Mouse (Mus musculus): ENCODE measurements at regions not wholly inside any gene's neighbourhood (a gene's known extent, or its start where the extent isn't known, plus 50 kb on each side); places are given as distances from the start of the nearest gene placed in this dataset.

- no peak for DNase-seq (ENCODE audit: extremely low spot score in 1 of 2, low spot score in 1 of 2)
Measured at GRCm38 (mm10) chr6:95179993-95180392, 63.0 kb downstream of the Kbtbd8 start.

DNA sequence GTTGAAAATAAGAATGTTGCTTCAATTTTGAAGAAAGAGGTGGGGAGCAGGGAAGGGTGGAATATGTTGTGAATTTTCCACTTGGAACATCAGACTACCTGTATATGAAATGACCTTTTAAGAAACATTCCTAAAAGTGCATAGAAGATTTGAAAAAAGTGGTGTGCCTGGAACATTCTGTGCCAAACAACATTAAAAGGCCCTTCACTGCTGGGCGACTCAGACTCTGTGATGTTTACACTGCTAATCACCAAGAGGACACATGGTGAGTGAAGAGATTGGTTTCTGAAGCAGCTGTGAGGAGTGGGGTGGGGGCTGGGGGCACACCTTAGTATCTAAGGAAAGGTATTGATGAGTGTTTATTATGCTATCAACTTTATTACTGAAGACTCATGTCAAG is 65.2 kb downstream of the Kbtbd8 start:
- DNase-seq (ENCODE audit: extremely low spot score in 1 of 2, low spot score in 1 of 2) = no peak

GRCm38 (mm10) chr6:95185074-95185931 is 68.3 kb downstream of the Kbtbd8 start:
- no peak for DNase-seq (ENCODE audit: extremely low spot score in 1 of 2, low spot score in 1 of 2)

DNA sequence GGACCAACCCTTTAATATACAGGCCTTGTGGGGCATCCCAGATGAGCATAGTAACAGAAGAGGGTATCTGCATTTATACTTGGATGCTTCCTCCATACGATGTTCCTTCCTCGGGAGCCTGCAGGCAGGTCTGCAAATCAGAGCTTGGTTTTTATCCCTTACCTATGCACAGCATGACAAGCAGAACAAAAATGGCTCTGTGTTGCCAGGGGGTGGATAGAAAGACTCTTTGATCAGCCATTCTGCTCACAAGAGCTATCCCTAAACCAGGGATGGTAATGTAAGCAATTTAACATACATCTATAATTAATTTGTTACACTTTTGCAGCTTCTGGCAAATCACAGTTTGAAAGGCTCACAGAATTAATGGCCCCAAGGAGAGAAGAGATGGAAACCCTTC is 79.6 kb downstream of the Kbtbd8 start:
- no peak for DNase-seq (ENCODE audit: extremely low spot score in 1 of 2, low spot score in 1 of 2)

GRCm38 (mm10) chr6:95198611-95199010 is 81.6 kb downstream of the Kbtbd8 start:
- DNase-seq (ENCODE audit: extremely low spot score in 1 of 2, low spot score in 1 of 2) = peak; percentile 42 to 64

DNA sequence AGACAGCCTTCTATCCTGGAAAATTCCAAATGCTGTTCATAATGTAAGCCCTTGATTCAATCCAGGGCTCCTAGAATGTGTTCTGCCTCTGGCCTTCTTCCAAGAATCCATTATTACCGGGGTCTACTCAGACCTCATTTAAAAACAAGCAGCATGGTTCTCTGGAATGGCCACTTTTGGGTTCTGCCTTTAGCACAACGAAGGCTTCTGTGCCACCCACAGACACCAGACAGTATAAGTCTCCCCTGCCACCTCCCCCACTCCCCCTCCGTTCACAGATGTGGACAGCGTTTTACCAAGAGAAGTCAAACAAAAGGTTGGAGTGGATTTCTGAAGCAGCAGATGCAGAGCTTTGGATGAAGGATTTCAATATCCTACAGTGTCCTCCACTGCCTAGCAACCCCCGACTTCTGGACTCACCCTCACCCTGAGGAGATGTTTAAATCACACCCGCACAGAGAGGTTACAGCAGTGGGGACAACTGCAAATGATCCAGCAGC is 85.3 kb downstream of the Kbtbd8 start:
- DNase-seq (ENCODE audit: extremely low spot score in 1 of 2, low spot score in 1 of 2) = peak in 1 of 2 experiments; percentile 22

- no peak for DNase-seq (ENCODE audit: extremely low spot score in 1 of 2, low spot score in 1 of 2)
Measured at GRCm38 (mm10) chr6:95202978-95203377, 85.9 kb downstream of the Kbtbd8 start.

GRCm38 (mm10) chr6:95204231-95204630 is 87.2 kb downstream of the Kbtbd8 start:
- DNase-seq (ENCODE audit: extremely low spot score in 1 of 2, low spot score in 1 of 2) = no peak

DNA sequence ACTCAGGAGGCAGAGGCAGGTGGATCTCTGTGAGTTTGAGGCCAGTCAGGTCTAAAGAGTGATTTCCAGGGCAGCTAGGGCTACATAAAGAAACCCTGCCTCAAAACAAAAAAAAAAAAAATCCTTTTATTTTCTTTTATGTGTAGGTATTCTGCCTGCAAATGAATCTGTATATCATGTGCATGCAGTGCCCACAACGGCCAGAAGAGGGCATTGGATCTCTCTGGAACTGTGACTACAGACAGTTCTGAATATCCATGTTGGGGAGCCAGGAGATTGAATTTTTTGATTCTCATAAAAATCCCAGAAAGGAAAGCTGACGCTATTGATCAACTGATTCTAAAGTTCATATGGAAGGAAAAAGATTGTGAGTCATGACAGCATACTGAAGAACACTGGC is 90.0 kb downstream of the Kbtbd8 start:
- peak in 1 of 2 experiments; percentile 75 for DNase-seq (ENCODE audit: extremely low spot score in 1 of 2, low spot score in 1 of 2)

GRCm38 (mm10) chr6:95217431-95217830 is 100.4 kb downstream of the Kbtbd8 start:
- DNase-seq (ENCODE audit: extremely low spot score in 1 of 2, low spot score in 1 of 2) = peak; percentile 79 to 89

GRCm38 (mm10) chr6:95218830-95219229 is 101.8 kb downstream of the Kbtbd8 start:
- DNase-seq (ENCODE audit: extremely low spot score in 1 of 2, low spot score in 1 of 2) = no peak

DNA sequence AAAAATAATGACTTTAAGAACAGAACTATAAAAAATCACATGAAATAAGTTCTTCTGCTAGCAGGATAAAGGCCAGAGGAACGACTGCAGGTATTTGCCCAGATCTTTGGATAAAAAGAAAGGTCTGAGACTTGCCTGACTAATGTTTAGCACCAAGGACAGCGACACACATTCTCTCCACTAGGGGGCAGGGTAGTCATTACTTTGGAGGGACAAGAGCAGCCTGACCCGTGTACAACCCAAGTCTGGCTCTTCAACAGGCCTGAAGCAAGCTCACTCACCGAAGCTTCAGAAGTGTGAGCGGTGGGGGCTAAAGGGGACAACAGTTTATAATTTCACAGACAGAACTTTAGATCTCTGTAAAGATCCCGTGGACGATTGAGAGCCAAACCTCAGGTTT is 98.4 kb upstream of the Gm10234 start:
- DNase-seq (ENCODE audit: extremely low spot score in 1 of 2, low spot score in 1 of 2) = peak; percentile 72 to 96

DNA sequence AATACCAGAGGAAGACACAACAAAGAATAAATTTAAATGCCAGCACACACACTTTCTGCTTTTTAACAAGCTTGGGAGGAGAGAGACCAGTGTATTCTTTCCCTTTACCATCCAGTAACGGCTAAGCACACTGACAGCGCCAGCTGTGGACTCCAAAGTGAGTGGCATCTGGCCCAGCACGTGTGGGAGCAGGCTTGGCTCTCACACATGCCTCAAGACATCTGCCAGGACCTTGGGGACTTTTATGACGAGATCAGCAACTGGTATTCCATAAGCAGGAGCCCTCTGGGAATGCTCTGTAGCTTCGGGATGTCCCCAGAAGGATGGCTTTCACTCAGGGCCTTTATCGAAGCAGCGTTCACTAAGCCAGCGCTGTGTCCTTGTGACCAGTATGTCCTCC is 92.0 kb upstream of the Gm10234 start:
- no peak for DNase-seq (ENCODE audit: extremely low spot score in 1 of 2, low spot score in 1 of 2)

DNA sequence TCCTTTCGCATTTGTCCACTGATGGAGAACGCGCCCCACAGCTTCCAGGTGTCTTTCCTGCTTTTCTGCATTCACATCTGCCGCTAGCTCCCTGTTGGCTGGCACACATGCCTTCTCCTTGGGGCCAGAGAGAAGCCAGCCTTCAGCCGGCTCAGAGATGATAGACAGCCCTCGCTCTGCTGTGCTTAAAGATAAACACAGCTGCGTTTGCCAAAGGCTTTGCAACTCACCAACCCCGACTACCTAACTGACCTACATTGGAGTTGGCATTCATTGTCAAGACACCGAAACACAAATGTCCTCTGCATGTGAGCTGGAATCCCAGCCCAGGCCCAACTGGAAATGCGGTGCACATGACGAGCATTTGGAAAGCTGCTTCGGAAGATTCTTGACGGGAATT is 87.2 kb upstream of the Gm10234 start:
- DNase-seq (ENCODE audit: extremely low spot score in 1 of 2, low spot score in 1 of 2) = no peak

- no peak for DNase-seq (ENCODE audit: extremely low spot score in 1 of 2, low spot score in 1 of 2)
Measured at GRCm38 (mm10) chr6:95243657-95244056, 78.3 kb upstream of the Gm10234 start.

DNA sequence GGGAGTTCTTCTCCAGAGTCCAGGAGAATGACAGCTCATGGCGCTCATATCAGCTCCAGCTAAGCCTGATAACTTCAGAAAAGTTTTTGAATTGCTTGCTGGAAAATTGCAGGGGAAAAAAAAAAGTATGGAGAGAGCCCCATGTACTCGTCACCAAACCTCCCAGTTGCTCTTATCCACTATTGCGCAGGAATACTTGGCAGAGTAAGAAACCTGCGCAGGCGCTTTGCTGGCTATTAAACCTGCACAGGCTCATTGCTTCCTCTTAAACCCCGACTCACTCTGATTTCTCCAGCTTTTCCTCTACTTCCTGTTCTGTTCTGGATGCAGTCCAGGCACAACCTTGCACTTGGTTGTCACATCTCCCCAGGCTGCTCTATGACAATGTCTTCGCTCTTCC is 77.0 kb upstream of the Gm10234 start:
- no peak for DNase-seq (ENCODE audit: extremely low spot score in 1 of 2, low spot score in 1 of 2)

DNA sequence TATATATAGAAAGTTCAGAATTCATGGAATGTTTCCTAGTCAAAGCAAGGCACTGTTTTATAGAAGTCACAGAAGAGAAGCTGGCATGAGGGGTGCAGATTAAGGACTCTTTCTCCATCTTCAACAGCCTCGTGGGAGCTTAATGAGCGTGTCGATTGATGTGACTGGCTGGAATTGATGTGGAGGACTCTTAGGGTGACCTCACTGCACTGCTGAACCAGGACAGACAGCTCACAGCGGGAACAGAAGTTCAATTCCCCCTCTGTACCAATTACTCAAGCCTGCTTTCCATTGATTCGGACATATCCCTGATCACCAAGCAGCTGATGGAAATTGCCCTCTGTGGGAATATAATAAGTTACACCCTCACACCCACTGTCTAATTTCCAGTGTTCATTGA is 65.6 kb upstream of the Gm10234 start:
- DNase-seq (ENCODE audit: extremely low spot score in 1 of 2, low spot score in 1 of 2) = no peak

- no peak for DNase-seq (ENCODE audit: extremely low spot score in 1 of 2, low spot score in 1 of 2)
Measured at GRCm38 (mm10) chr6:95261001-95261400, 60.9 kb upstream of the Gm10234 start.

DNA sequence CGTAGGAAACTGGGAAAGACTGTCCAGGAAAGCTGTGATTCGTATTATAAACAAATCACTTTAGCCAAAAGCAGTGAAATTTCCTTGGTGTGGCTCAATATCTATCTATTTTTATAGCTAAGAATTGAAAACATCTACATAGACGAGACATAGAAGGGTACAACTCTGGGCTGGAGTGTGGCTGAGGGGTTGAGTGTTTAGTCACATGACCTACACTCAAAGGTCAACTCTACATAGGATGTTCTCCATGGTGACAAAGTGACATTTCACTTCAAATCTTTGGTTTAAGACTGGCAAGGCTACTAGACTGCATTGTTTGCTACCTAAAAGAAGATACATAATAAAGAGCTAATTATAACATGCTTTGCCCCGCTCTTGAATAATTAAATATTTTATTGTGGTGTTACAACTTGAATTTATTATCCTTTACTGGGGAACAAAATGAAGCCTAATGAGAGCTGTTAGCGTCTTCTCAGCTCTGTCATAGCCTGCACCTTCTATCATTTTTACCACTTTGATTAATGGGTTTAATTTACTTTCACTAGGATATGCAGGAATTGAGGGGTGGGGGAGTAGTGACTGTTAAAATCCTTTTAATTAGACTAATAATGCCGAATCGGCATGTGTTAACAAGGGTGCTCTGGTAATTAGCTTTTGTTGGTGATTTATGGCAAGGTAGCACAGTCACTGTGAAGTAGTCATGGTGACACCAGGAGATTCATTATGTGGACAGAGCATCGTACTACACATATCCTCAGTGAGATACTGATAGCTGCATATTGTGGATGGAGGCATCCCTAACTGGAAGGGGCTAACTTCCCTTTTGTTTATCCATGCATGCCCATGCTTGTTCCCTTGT is 57.7 kb upstream of the Gm10234 start:
- no peak for DNase-seq (ENCODE audit: extremely low spot score in 1 of 2, low spot score in 1 of 2)

DNA sequence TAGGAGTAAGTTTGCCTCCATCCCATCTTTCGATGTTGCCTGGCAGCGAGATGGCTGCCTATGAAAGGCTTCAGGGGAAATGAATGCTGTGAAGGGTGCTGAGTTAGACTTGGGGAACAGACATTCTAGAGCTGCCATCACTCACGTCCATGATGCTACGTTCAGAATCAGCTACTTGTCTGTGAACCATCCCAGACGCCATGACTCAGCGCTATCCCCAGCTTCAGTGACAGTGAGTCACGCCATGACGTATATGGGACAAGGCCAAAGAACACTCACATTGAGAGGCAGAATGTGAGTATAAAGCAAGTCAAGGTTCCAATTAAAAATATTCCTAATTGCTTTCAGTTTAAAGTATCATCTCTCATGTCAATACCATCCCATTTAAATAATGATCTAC is 52.4 kb upstream of the Gm10234 start:
- DNase-seq (ENCODE audit: extremely low spot score in 1 of 2, low spot score in 1 of 2) = peak in 1 of 2 experiments; percentile 43
